Mouse (Mus musculus): ENCODE measurements around the gene Npdc1.

DNA sequence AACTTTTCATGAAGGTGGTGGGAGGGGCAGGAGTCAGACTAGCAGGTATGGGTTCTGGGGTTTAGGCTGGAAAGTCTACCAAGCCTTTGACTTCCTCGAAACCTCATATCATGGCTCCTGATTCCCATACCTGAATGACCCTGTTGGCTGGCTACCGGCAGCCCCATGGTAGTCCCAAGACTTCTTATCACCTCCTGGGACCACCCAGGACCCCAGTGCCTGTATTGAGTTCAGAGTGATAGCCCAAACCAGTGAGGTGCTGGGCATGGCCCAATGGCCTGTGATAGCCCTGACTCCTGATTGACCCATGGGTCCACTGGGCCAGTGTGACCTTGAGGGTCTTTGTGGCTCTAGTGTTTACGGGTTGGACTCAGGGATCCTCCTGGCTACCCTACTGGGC lies 48.5 kb upstream of the Npdc1 start:
- TF ChIP-seq CTCF (IDR thresholded peaks at IDR 0.05; ENCODE audit: low read depth, low read length): no peak
- TF ChIP-seq POLR2AphosphoS5 (IDR thresholded peaks at IDR 0.05; ENCODE audit: insufficient replicate concordance, low read depth, low read length): no peak
- no peak for TF ChIP-seq GATA1 (IDR thresholded peaks at IDR 0.05; ENCODE audit: borderline replicate concordance, low read length)
- TF ChIP-seq TAL1 (conservative IDR thresholded peaks at IDR 0.05; ENCODE audit: low read depth, low read length): no peak
- TF ChIP-seq GATA2 (IDR thresholded peaks at IDR 0.05; ENCODE audit: borderline replicate concordance, low read depth, low read length): no peak
